Mouse (Mus musculus) liver, adult 2 months (tissue): ENCODE measurements around the gene Prr3.

Experiments used
- CTCF ChIP-seq: fragments of 200-500 bp; IDR thresholded peaks from 2 replicates; pipeline ENCODE4 v1.5.1; 2011; ENCODE audit warnings: low read depth, low read length, control low read depth
- POLR2A ChIP-seq: fragments of 200-500 bp; IDR thresholded peaks from 2 replicates; pipeline ENCODE4 v1.6.1; 2011; ENCODE audit warnings: low read length, control low read depth; ENCODE audit not compliant: insufficient read depth; ENCODE audit errors: extremely low read depth

DNA sequence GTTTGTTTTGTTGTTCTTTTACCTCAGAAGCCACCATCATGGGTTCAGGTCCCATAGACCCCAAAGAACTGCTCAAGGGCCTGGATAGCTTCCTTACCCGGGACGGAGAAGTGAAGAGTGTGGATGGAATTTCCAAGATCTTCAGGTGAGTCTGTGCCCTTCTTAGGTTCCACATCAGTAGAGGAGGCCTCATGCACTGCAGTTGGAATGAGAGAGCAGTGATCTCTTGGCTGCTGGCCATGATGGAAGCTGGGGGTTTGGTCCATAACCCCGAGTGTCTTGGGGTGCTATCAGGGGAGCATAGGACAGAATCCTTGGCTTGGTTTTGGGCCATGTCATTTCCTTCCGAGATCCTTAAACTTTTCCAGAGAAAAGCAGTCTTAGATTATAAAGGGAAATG, 56.8 kb downstream of the Prr3 start:
- no peak for TF ChIP-seq CTCF
- TF ChIP-seq POLR2A, result no peak
